Mouse (Mus musculus): ENCODE data around the gene Pdrg1. TPM values are rescaled to one million over a fixed set of nuclear protein-coding genes. Genes with fewer than 3 reads are reported as not detected.

The Pdrg1 gene
- polyA plus RNA-seq, 2 experiments: 21.5 to 26.9 TPM

DNA sequence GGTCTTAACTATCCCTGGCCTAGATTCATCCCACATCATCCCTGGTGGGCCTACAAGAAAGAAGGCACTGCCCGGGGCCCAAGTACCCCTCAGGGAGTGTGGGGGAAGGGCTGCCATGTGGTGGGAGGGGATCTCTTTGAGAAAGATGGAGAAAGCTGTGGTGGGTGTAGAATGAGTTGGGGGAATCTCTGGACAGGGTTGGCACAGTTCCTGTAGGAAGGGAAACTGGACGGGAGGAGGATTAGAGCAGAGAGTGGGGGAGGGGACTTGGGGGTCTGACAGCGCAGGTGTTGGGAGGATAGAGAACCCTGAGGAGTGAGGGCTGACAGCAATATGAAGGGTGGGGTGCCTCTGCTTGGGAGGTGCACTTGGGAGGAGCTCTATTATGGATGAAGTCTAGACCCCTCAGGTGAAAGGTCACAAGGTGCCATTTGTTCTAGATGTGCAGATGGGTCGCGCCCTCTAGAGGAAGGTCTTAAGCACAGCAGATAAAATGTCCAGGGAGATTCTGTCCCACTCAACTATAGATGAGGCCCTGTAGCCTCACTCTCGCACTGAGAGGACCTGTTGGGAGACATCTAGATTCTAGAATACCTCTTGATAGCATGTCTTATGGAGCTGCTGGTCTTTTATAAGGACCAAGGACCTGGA is 40.2 kb upstream of the Pdrg1 start:
- no peaks in the 10 kb centered on the region; the same call in none of the 2 replicates for H3K27me3 ChIP-seq (ENCODE audit: control insufficient read depth, insufficient read depth, low read length)
- ATAC-seq (ENCODE audit: insufficient read depth) (no peak), DNase-seq (ENCODE audit: low read depth in 3 of 3, low spot score in 3 of 3) (no peak)
- H3K4me3 ChIP-seq (ENCODE audit: insufficient read depth in 1 of 2, low read depth in 2 of 2, low read length in 2 of 2): no peak overlapping the region
- WGBS (ENCODE audit: insufficient replicate concordance): 40% methylated on average over 6 of the region's 6 CpGs
- no peaks in the 10 kb centered on the region for H3K36me3 ChIP-seq (replicated peaks; ENCODE audit: control insufficient read depth, insufficient read depth, low read depth)
- H3K27ac ChIP-seq: no peak overlapping the region
- H3K4me2 ChIP-seq (ENCODE audit: low read depth): no peak overlapping the region
- no peak overlapping the region for H3K9ac ChIP-seq (replicated peaks)
- H3K4me1 ChIP-seq (replicated peaks; ENCODE audit: control insufficient read depth in 2 of 2, insufficient read depth in 2 of 2, low read length in 1 of 2): no peaks in the 10 kb centered on the region
- TF ChIP-seq EP300 (IDR thresholded peaks at IDR 0.05; ENCODE audit: low read depth) (no peak), CTCF (IDR thresholded peaks at IDR 0.05; ENCODE audit: low read depth) (peak; percentile 52)
- H3K9me3 ChIP-seq (ENCODE audit: control insufficient read depth, low read length): no peaks in the 10 kb centered on the region

DNA sequence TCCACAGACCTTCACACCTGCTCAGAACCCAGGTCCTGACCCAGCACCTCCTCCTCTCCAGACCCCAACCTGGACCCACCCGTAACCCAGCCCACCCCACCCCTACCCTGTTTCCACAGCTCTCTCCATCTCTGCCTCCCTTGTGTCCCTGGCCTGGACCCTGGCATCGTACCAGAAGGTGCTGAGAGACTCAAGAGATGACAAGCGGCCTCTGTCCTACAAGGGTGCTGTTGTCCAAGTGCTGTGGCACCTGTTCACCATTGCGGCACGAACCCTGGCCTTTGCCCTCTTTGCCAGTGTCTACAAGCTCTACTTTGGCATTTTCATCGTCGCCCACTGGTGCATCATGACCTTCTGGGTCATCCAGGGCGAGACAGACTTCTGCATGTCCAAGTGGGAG is 38.7 kb upstream of the Pdrg1 start:
- WGBS (ENCODE audit: insufficient replicate concordance): 65% methylated on average over 8 of the region's 8 CpGs
- ATAC-seq (ENCODE audit: insufficient read depth) (no peak), DNase-seq (ENCODE audit: low read depth in 3 of 3, low spot score in 3 of 3) (no peak)
- H3K4me2 ChIP-seq (ENCODE audit: low read depth): no peak overlapping the region
- no peak overlapping the region for H3K27ac ChIP-seq
- H3K36me3 ChIP-seq (replicated peaks; ENCODE audit: control insufficient read depth, insufficient read depth, low read depth): no peaks in the 10 kb centered on the region
- TF ChIP-seq EP300 (IDR thresholded peaks at IDR 0.05; ENCODE audit: low read depth): no peak
- TF ChIP-seq CTCF (IDR thresholded peaks at IDR 0.05; ENCODE audit: low read depth): no peak
- no peak overlapping the region for H3K4me3 ChIP-seq (ENCODE audit: insufficient read depth in 1 of 2, low read depth in 2 of 2, low read length in 2 of 2)
- no peaks in the 10 kb centered on the region for H3K4me1 ChIP-seq (replicated peaks; ENCODE audit: control insufficient read depth in 2 of 2, insufficient read depth in 2 of 2, low read length in 1 of 2)
- no peaks in the 10 kb centered on the region; the same call in none of the 2 replicates for H3K27me3 ChIP-seq (ENCODE audit: control insufficient read depth, insufficient read depth, low read length)
- H3K9me3 ChIP-seq (ENCODE audit: control insufficient read depth, low read length): no peaks in the 10 kb centered on the region
- H3K9ac ChIP-seq (replicated peaks): no peak overlapping the region

DNA sequence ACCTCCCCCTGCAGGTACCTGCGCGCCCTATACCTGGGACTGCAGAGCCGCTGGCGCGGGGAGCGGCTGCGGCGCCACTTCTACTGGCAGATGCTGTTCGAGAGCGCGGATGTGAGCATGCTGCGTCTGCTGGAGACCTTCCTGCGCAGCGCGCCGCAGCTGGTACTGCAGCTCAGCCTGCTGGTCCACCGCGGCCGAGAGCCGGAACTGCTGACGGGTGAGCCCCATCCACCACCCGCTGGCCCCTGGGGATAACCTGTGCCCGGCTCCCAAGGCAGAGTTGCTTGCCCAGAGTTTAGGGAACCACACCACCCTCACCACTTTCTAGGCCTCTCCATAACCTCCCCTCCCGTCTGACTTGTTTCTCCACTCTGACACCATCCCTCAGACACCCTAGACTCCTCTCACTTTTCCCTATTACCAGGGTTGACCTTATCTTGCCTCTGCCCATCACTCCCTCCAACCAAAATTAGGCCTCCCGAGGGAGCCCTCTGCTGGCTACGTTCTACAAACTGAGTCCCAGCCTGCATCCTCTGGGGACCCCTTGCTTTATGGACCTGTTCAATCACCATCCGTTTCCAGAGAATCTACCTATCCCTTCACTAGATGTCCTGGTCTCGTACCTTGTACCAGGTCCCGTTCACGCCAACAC is 37.6 kb upstream of the Pdrg1 start:
- Histone ChIP-seq H3K9me3 (ENCODE audit: control insufficient read depth, low read length) (no peaks in the 10 kb centered on the region), H3K4me3 (ENCODE audit: insufficient read depth in 1 of 2, low read depth in 2 of 2, low read length in 2 of 2) (no peak overlapping the region), H3K27ac (no peak overlapping the region), H3K27me3 (ENCODE audit: control insufficient read depth, insufficient read depth, low read length) (no peaks in the 10 kb centered on the region; the same call in none of the 2 replicates), H3K4me1 (replicated peaks; ENCODE audit: control insufficient read depth in 2 of 2, insufficient read depth in 2 of 2, low read length in 1 of 2) (no peaks in the 10 kb centered on the region), H3K9ac (replicated peaks) (no peak overlapping the region), H3K4me2 (ENCODE audit: low read depth) (no peak overlapping the region), H3K36me3 (replicated peaks; ENCODE audit: control insufficient read depth, insufficient read depth, low read depth) (no peaks in the 10 kb centered on the region)
- TF ChIP-seq EP300 (IDR thresholded peaks at IDR 0.05; ENCODE audit: low read depth) (no peak), CTCF (IDR thresholded peaks at IDR 0.05; ENCODE audit: low read depth) (0 out of 2 replicates have a peak, but pooled peaks have one; percentile 6)
- DNase-seq (ENCODE audit: low read depth in 3 of 3, low spot score in 3 of 3): no peak
- WGBS (ENCODE audit: insufficient replicate concordance): 8% methylated on average over 30 of the region's 30 CpGs
- no peak for ATAC-seq (ENCODE audit: insufficient read depth)

DNA sequence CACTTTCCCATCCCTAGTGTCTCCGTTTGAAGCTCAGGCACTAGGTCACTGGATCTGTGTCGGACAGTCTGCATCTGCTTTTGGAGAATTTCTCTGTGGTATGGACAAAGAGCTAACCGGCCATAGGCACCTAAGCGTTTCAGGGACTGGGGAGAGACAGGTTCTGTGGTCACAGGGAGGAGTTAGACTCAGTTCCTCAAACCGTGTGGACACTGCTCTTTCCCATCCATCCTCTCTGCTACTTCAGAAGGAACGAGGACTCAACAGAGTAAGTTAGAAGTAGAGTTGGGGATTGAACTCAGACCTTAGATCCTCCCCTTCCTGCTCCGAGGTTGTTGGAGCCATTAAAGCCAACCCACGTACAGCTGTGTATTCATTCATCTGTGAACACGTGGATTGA is 36.3 kb upstream of the Pdrg1 start:
- Histone ChIP-seq H3K9ac (replicated peaks) (no peak overlapping the region), H3K27me3 (ENCODE audit: control insufficient read depth, insufficient read depth, low read length) (no peaks in the 10 kb centered on the region; the same call in none of the 2 replicates), H3K27ac (no peak overlapping the region), H3K9me3 (ENCODE audit: control insufficient read depth, low read length) (no peaks in the 10 kb centered on the region), H3K4me3 (ENCODE audit: insufficient read depth in 1 of 2, low read depth in 2 of 2, low read length in 2 of 2) (no peak overlapping the region), H3K36me3 (replicated peaks; ENCODE audit: control insufficient read depth, insufficient read depth, low read depth) (no peaks in the 10 kb centered on the region), H3K4me2 (ENCODE audit: low read depth) (no peak overlapping the region), H3K4me1 (replicated peaks; ENCODE audit: control insufficient read depth in 2 of 2, insufficient read depth in 2 of 2, low read length in 1 of 2) (no peaks in the 10 kb centered on the region)
- DNase-seq (ENCODE audit: low read depth in 3 of 3, low spot score in 3 of 3) (no peak), ATAC-seq (ENCODE audit: insufficient read depth) (no peak)
- TF ChIP-seq EP300 (IDR thresholded peaks at IDR 0.05; ENCODE audit: low read depth) (no peak), CTCF (IDR thresholded peaks at IDR 0.05; ENCODE audit: low read depth) (no peak)
- WGBS (ENCODE audit: insufficient replicate concordance): 29% methylated on average over 9 of the region's 9 CpGs

DNA sequence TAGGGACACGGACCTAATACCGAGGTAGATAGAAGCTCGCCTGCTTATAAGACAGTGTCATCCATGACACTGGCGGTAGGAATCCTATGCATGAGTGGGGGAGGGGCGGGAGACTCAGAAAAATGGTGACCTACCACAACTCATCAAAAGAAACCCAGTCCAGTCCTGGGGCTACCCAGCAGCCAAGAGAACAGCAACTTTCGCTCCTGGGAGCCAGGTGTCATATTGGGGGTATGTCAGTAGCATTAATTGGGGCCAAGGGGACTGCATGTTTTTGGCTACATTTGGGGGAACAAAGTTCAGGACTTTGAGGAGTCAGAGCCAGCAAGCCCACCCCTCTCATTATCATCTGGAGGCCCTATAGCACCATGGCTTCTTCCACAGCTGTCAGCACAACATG is 35.9 kb upstream of the Pdrg1 start:
- no peak for DNase-seq (ENCODE audit: low read depth in 3 of 3, low spot score in 3 of 3)
- ATAC-seq (ENCODE audit: insufficient read depth): no peak
- Histone ChIP-seq H3K27me3 (ENCODE audit: control insufficient read depth, insufficient read depth, low read length) (no peaks in the 10 kb centered on the region; the same call in none of the 2 replicates), H3K4me1 (replicated peaks; ENCODE audit: control insufficient read depth in 2 of 2, insufficient read depth in 2 of 2, low read length in 1 of 2) (no peaks in the 10 kb centered on the region), H3K27ac (no peak overlapping the region), H3K4me2 (ENCODE audit: low read depth) (no peak overlapping the region), H3K36me3 (replicated peaks; ENCODE audit: control insufficient read depth, insufficient read depth, low read depth) (no peaks in the 10 kb centered on the region), H3K9ac (replicated peaks) (no peak overlapping the region), H3K9me3 (ENCODE audit: control insufficient read depth, low read length) (no peaks in the 10 kb centered on the region), H3K4me3 (ENCODE audit: insufficient read depth in 1 of 2, low read depth in 2 of 2, low read length in 2 of 2) (no peak overlapping the region)
- 63% methylated on average over 6 of the region's 6 CpGs for WGBS (ENCODE audit: insufficient replicate concordance)
- TF ChIP-seq EP300 (IDR thresholded peaks at IDR 0.05; ENCODE audit: low read depth) (no peak), CTCF (IDR thresholded peaks at IDR 0.05; ENCODE audit: low read depth) (no peak)
